Mouse (Mus musculus) liver, adult 2 months (tissue): Measurements from ENCODE around the gene Abhd5.

Source experiments
- CTCF ChIP-seq: fragments of 200-500 bp; IDR thresholded peaks from 2 replicates; pipeline ENCODE4 v1.5.1; 2011; ENCODE audit warnings: low read depth, low read length, control low read depth
- POLR2A ChIP-seq: fragments of 200-500 bp; IDR thresholded peaks from 2 replicates; pipeline ENCODE4 v1.6.1; 2011; ENCODE audit warnings: low read length, control low read depth; ENCODE audit not compliant: insufficient read depth; ENCODE audit errors: extremely low read depth

DNA sequence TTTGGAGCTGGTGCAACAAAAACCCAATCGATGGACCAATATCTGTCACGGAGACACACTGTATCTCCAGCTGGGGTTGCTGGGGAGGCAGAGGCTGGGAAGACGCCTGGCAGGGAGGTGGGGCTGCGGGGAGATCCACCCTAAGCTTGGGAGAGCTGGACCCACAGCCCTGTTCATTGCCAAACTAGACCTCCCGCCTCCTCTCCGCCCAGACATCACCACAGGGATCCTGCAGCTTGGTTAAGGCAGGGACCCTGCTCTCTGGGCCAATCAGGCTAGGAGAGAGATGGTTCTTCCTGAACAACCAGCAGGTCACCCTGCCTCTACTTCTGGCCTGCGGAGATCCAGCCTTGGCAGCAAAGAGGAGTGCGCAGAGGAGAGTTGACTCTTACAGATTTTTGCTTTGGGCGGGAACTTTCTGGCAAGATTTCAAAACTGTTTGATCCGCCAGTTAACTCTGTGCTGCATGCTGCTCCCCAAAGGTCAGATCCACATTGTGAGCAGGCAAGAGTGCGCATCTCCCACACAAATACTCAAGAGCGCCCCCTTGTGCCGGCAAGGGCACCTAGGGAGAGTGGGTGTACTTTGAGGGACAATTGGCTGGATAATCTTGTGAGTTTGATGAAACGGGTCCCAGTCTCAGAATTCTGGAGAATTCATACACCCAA is 73.7 kb downstream of the Abhd5 start:
- peak; percentile 62 for TF ChIP-seq CTCF
- no peak for TF ChIP-seq POLR2A
